Mouse (Mus musculus) liver, postnatal 0 days (tissue): ENCODE measurements around the gene Mrpl43. TPM values are rescaled to one million over a fixed set of nuclear protein-coding genes. Genes with fewer than 3 reads are reported as not detected.

Experiments used
- ATAC-seq: fragments of 200-750 bp; cut with Nextera tagmentation; 2 replicates; pipeline ENCODE4 v1.8.0; 2017; ENCODE audit warnings: mild to moderate bottlenecking, moderate library complexity
- DNase-seq: peaks from one replicate; pipeline ENCODE4 v3.0.0-alpha.2; 2016
- H3K27ac ChIP-seq: fragments of 300-500 bp; sonication (generic); 2 replicates; pipeline ENCODE4 v1.5.1; 2014; ENCODE audit warnings: antibody characterized with exemption, moderate library complexity, mild to moderate bottlenecking, low read depth
- H3K27me3 ChIP-seq: fragments of 300-500 bp; sonication (generic); 2 replicates; pipeline ENCODE4 v1.6.1; 2014; ENCODE audit warnings: low read length, control low read depth, mixed read lengths; ENCODE audit not compliant: insufficient read depth
- H3K36me3 ChIP-seq: fragments of 300-500 bp; sonication (generic); replicated peaks from 2 replicates; pipeline ENCODE4 v1.6.1; 2014; ENCODE audit warnings: mild to moderate bottlenecking, control low read depth, low read length, moderate library complexity, mixed read lengths; ENCODE audit not compliant: insufficient read depth
- H3K4me1 ChIP-seq: fragments of 300-500 bp; sonication (generic); 2 replicates; pipeline ENCODE4 v1.6.1; 2014; ENCODE audit warnings: antibody characterized with exemption, mild to moderate bottlenecking, control low read depth; ENCODE audit not compliant: insufficient read depth
- H3K4me2 ChIP-seq: fragments of 300-500 bp; sonication (generic); 2 replicates; pipeline ENCODE4 v1.6.1; 2014; ENCODE audit warnings: low read depth, mild to moderate bottlenecking, low read length, moderate library complexity, mixed read lengths
- H3K4me3 ChIP-seq: fragments of 300-500 bp; sonication (generic); 2 replicates; pipeline ENCODE4 v1.5.1; 2014; ENCODE audit warnings: low read depth, low read length
- H3K9ac ChIP-seq: fragments of 300-500 bp; sonication (generic); replicated peaks from 2 replicates; pipeline ENCODE4 v1.6.1; 2014; ENCODE audit warnings: mild to moderate bottlenecking, moderate library complexity
- H3K9me3 ChIP-seq: fragments of 300-500 bp; sonication (generic); 2 replicates; pipeline ENCODE4 v1.6.1; 2016; ENCODE audit warnings: mild to moderate bottlenecking, control low read depth, low read length, mixed read lengths
- CTCF ChIP-seq: sonication (generic); IDR thresholded peaks from 2 replicates; pipeline ENCODE4 v1.5.1; 2016; ENCODE audit warnings: antibody characterized with exemption, low read depth
- EP300 ChIP-seq: IDR thresholded peaks from 2 replicates; pipeline ENCODE4 v1.6.1; 2016; ENCODE audit warnings: antibody characterized with exemption, low read depth, mild to moderate bottlenecking
- WGBS: fragments of 180-500 bp; shearing (Covaris S2); extraction: QIAGEN DNeasy Blood & Tissue Kit; methylation state at CpG from one replicate; pipeline ENCODE4 v1.1.7; 2014; ENCODE audit not compliant: insufficient replicate concordance; 5-methylcytosine and 5-hydroxymethylcytosine counted together
- polyA plus RNA-seq: library from polyadenylated mRNA; unstranded; fragments of >200 nt; fragmentation: Nextera tagmentation; extraction: Ambion mirVana; gene quantifications from 2 replicates; pipeline ENCODE4 v1.2.1, GENCODE M21; 2015

The Mrpl43 gene
- polyA plus RNA-seq, 1 experiment from 2014 or later, result 43.8 TPM

GRCm38 (mm10) chr19:45007021-45007420 lies 779 bp upstream of the Mrpl43 start:
- TF ChIP-seq CTCF, result no peak
- TF ChIP-seq EP300, result no peak
- H3K27me3 ChIP-seq, result no peaks in the 10 kb centered on the region
- H3K4me2 ChIP-seq, result peak overlapping the region; percentile 88
- peak overlapping the region; percentile 66 for H3K27ac ChIP-seq
- 29% methylated on average over 17 of the region's 17 CpGs for WGBS
- peaks cover 20% of the 10 kb centered on the region for H3K4me1 ChIP-seq
- no peaks in the 10 kb centered on the region for H3K9me3 ChIP-seq
- peak overlapping the region; percentile 92 for H3K9ac ChIP-seq
- peaks cover 30% of the 10 kb centered on the region for H3K36me3 ChIP-seq
- H3K4me3 ChIP-seq, result peak overlapping the region; percentile 95
- ATAC-seq (no peak), DNase-seq (peak; percentile 22)

GRCm38 (mm10) chr19:45005444-45005843 lies 798 bp downstream of the Mrpl43 start, which contains the start of gene Twnk:
TSS of gene Twnk (plus strand) at chr19:45005663.
- peaks cover 22% of the 10 kb centered on the region for H3K36me3 ChIP-seq
- ATAC-seq, result peak; percentile 14; the same call in 1 of the 2 replicates

DNA sequence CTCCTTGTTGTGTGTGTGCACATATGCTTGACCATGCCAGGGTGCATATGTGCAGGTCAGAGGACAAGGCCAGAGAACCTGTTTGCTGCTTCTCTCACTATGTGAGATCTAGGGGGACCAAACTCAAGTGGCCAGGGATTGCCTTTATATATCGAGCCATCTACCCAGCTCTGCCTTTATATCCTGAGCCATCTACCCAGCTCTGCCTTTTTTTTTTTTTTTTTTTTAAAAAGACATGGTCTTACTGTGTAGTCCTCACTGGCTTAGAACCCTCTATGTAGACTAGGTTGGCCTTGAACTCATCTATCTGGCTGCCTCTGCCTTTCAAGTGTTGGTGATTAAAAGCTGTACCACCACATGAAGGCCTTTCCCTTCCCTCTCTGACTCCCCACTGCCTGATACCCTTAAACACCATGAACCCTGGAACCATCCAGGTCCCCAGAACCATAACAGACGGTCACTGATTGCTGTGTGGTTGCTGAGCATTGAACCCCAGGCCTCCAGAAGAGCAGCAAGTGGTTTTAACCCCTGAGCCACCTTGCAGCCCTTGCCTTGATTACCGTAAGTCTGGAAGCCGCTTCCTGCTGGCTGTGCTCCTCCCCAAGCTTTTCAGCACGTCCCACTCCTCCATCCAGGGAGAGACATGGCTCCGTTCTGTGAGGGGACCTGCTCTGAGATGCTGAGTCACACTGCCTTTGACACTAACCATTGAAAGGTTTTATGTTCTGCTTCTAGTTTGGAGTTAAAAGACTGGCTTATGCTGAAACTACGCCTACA lies 2.3 kb downstream of the Mrpl43 start:
- 85% methylated on average over 7 of the region's 7 CpGs for WGBS
- no peak overlapping the region for H3K9ac ChIP-seq
- H3K9me3 ChIP-seq, result no peaks in the 10 kb centered on the region
- H3K27me3 ChIP-seq, result no peaks in the 10 kb centered on the region
- no peak overlapping the region for H3K4me2 ChIP-seq
- DNase-seq (no peak), ATAC-seq (no peak)
- TF ChIP-seq CTCF (no peak), EP300 (no peak)
- H3K4me3 ChIP-seq, result no peak overlapping the region
- H3K27ac ChIP-seq, result no peak overlapping the region
- H3K36me3 ChIP-seq, result peaks cover 19% of the 10 kb centered on the region
- H3K4me1 ChIP-seq, result peaks cover 20% of the 10 kb centered on the region

More at GRCm38 (mm10) chr19:45005444-45005843, 798 bp downstream of the Mrpl43 start, which contains the start of gene Twnk:
- peak within 1 kb of the TSS; percentile 88 for H3K4me2 ChIP-seq
- TF ChIP-seq EP300 (no peak), CTCF (no peak)
- peak; percentile 88 for DNase-seq
- no peaks in the 10 kb centered on the region for H3K9me3 ChIP-seq
- no peaks in the 10 kb centered on the region for H3K27me3 ChIP-seq
- peaks cover 20% of the 10 kb centered on the region for H3K4me1 ChIP-seq
- H3K27ac ChIP-seq, result peak within 1 kb of the TSS; percentile 87
- H3K4me3 ChIP-seq, result peak within 1 kb of the TSS; percentile 95
- 8% methylated on average over 16 of the region's 16 CpGs for WGBS
- H3K9ac ChIP-seq, result peak within 1 kb of the TSS; percentile 92

DNA sequence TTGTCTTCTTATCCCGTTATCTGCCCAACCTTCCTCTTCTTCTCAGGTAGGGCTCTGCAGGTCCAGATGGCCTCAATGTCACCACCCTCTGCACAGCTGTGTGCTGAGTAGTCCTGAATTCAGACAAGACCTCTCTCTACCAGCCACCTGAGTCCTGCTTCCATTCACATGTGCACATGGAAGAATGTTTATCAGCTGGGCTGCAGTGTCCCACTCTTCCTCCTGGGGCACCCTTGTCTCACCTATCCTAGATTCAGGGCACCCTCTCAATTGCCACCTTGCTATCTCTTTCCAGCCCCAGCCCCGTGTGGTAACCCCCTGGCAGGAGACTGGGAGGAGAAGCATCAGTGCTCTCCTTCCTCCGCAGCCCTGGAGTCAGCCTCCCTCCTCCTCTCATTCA lies 3.9 kb downstream of the Mrpl43 start:
- ATAC-seq, result no peak
- H3K36me3 ChIP-seq, result peaks cover 22% of the 10 kb centered on the region
- DNase-seq, result peak; percentile 18
- peaks cover 9% of the 10 kb centered on the region for H3K4me1 ChIP-seq
- WGBS, result 67% methylated on average over 3 of the region's 3 CpGs
- no peak overlapping the region for H3K9ac ChIP-seq
- H3K9me3 ChIP-seq, result no peaks in the 10 kb centered on the region
- TF ChIP-seq CTCF, result peak; percentile 35; the same call in 1 of the 2 replicates
- no peak for TF ChIP-seq EP300
- H3K27me3 ChIP-seq, result no peaks in the 10 kb centered on the region
- H3K4me2 ChIP-seq, result no peak overlapping the region
- no peak overlapping the region for H3K27ac ChIP-seq
- H3K4me3 ChIP-seq, result no peak overlapping the region

GRCm38 (mm10) chr19:44999647-45000046 lies 6.6 kb downstream of the Mrpl43 start:
- no peak for TF ChIP-seq EP300
- no peak for TF ChIP-seq CTCF
- DNase-seq (no peak), ATAC-seq (no peak)
- Histone ChIP-seq H3K27ac (no peak overlapping the region), H3K4me1 (no peaks in the 10 kb centered on the region), H3K4me3 (no peak overlapping the region), H3K4me2 (no peak overlapping the region), H3K9me3 (no peaks in the 10 kb centered on the region), H3K27me3 (no peaks in the 10 kb centered on the region), H3K36me3 (peaks cover 22% of the 10 kb centered on the region), H3K9ac (no peak overlapping the region)
- 81% methylated on average over 8 of the region's 8 CpGs for WGBS

DNA sequence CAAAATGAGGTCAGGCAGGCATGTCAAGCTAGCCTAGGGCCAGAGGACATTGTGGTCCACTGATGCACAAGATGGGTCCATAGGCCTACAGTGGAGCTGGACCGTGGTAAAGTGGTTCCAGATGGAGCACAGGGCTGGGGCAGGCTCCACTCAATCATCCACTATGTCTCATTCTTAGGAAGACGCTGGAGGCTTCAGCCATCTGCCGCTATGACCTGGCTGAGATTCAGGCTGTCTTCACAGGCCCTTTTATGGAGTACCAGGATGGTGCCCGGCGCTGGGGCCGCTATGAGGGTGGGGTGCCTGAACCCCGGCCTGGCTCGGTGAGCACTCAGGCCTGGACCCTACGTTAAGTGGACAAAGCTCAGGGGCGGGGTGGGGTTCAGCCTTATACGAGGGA lies 8.5 kb downstream of the Mrpl43 start:
- ATAC-seq (no peak), DNase-seq (no peak)
- TF ChIP-seq EP300 (no peak), CTCF (no peak)
- H3K4me2 ChIP-seq, result no peak overlapping the region
- no peak overlapping the region for H3K27ac ChIP-seq
- H3K4me3 ChIP-seq, result no peak overlapping the region
- no peak overlapping the region for H3K9ac ChIP-seq
- 87% methylated on average over 11 of the region's 11 CpGs for WGBS
- peaks cover 12% of the 10 kb centered on the region for H3K36me3 ChIP-seq
- no peaks in the 10 kb centered on the region for H3K9me3 ChIP-seq
- no peaks in the 10 kb centered on the region for H3K27me3 ChIP-seq
- no peaks in the 10 kb centered on the region for H3K4me1 ChIP-seq
